Mouse (Mus musculus): Measurements from ENCODE around the gene Trim61. TPM values are rescaled to one million over a fixed set of nuclear protein-coding genes. Genes with fewer than 3 reads are reported as not detected.
"Not testable (repeated sequence)": the region's sequence is repeated elsewhere in the genome, so short reads cannot be mapped to it uniquely, and the experiment has no call there.

The Trim61 gene
- polyA plus RNA-seq, 1 experiment = not detected

DNA sequence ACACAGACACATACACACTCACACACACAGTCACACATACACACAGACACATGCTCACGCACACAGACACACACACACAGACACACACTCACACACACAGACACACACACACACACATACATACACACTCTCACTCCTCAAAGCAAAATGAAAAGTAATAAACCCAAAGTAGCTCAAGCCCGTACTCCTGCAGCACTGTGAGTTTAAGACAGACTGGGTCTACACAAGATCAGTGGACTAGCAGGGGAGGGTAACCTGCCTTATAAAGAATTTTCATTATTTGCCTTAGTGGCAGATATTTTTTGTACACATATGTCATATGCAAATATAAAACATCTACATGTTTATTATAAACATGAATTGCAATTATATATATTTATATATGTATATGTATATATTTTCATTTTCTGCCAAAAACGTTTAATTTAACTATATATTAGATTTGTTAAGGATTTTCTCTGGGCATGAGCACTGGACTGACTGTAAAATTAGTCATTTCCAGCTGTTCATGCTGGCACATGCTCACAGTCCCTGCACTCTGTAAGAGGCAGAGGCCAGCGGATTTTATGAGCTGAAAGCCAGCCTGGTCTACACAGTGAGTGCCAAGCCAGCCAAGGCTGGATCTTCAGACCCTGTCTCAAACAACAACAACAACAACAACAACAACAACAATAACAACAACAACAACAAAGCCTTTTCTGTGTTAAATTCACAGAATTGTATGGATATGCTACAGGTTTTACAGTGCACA is 12.6 kb upstream of the Trim61 start:
- Histone ChIP-seq H3K27ac (replicated peaks; ENCODE audit: low read depth, low read length) (no peak overlapping the region), H3K4me3 (ENCODE audit: insufficient read depth, low read depth, low read length) (no peak overlapping the region), H3K4me1 (ENCODE audit: control insufficient read depth, insufficient read depth, insufficient read length, low read length) (no peaks in the 10 kb centered on the region)

DNA sequence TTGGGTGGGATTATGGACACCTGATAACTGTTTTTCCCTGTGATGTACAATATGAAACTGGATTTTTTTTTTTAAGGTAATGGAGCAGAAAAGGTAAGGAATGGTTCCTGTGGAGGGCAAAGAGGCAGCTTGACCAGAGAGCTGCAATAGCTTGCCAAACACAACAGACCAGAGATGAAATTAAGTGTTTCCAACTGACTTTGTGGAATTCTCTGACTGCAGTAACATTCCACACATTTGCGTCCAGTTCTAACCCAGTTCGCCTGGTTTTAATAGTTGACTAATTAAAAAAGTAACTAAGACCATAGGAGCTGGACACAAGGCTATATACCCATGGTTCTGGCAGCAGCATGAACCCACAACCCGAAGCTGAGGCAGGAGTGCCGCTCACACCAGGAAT is 11.5 kb upstream of the Trim61 start:
- Histone ChIP-seq H3K27ac (replicated peaks; ENCODE audit: low read depth, low read length) (no peak overlapping the region), H3K4me3 (ENCODE audit: insufficient read depth, low read depth, low read length) (no peak overlapping the region), H3K4me1 (ENCODE audit: control insufficient read depth, insufficient read depth, insufficient read length, low read length) (no peaks in the 10 kb centered on the region)

GRCm38 (mm10) chr8:65028959-65029686 is 10.8 kb upstream of the Trim61 start:
- H3K4me3 ChIP-seq (ENCODE audit: insufficient read depth, low read depth, low read length) = no peak overlapping the region
- H3K4me1 ChIP-seq (ENCODE audit: control insufficient read depth, insufficient read depth, insufficient read length, low read length) = no peaks in the 10 kb centered on the region
- no peak overlapping the region for H3K27ac ChIP-seq (replicated peaks; ENCODE audit: low read depth, low read length)

DNA sequence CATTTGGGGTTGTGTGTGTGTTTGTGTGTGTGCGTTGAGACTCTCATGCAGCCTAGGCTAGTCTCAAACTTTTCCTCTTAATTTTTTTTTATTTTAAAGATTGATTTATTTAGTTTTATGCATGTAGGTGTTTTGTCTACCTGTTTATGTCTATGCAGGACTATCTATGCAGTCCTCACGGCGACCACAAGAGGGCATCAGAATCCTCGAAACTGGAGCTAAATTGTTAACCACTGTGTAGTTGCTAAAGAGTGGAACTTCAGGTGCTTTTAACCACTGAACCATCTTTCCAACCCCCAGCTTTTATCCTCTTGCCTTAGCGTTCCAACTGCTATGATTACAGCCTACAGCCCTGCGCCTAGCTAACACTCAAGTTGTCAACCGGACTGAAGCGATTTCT is 4.2 kb upstream of the Trim61 start:
- no peak overlapping the region for H3K27ac ChIP-seq (replicated peaks; ENCODE audit: low read depth, low read length)
- H3K4me3 ChIP-seq (ENCODE audit: insufficient read depth, low read depth, low read length) = no peak overlapping the region
- no peaks in the 10 kb centered on the region for H3K4me1 ChIP-seq (ENCODE audit: control insufficient read depth, insufficient read depth, insufficient read length, low read length)

GRCm38 (mm10) chr8:65007616-65008015 is 10.7 kb downstream of the Trim61 start:
- H3K4me1 ChIP-seq (ENCODE audit: control insufficient read depth, insufficient read depth, insufficient read length, low read length); H3K27ac ChIP-seq (replicated peaks; ENCODE audit: low read depth, low read length); H3K4me3 ChIP-seq (ENCODE audit: insufficient read depth, low read depth, low read length): not testable (repeated sequence)

- H3K4me1 ChIP-seq (ENCODE audit: control insufficient read depth, insufficient read depth, insufficient read length, low read length) = no peaks in the 10 kb centered on the region
- H3K27ac ChIP-seq (replicated peaks; ENCODE audit: low read depth, low read length) = no peak overlapping the region
- no peak overlapping the region for H3K4me3 ChIP-seq (ENCODE audit: insufficient read depth, low read depth, low read length)
Measured at GRCm38 (mm10) chr8:64998806-64999365, 19.4 kb downstream of the Trim61 start.

DNA sequence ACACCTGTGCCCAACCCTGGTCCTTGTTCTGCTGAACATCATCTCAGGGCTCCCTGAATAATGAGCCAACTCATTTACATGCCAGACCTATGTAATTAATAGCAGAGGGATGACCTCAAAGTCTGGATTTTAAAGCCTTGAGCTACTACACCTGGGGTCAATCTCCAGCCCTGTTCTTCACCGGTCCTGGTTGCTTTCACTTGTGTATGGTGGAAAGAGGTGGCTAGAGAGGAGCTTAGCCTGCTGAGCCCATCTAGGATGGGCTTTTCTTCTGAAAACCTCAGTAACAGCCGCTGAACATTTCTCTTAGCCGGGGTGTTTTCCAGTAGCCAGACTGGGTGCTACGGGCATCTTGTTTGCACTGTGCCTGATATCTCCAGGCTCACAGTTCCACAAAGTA is 30.6 kb downstream of the Trim61 start, which contains the start of gene Trim75:
TSS of gene Trim75 (minus strand) at position 101 of the 400 bp plus-strand sequence.
- Histone ChIP-seq H3K27ac (replicated peaks; ENCODE audit: low read depth, low read length) (no peak within 1 kb of the TSS), H3K4me1 (ENCODE audit: control insufficient read depth, insufficient read depth, insufficient read length, low read length) (no peaks in the 10 kb centered on the region), H3K4me3 (ENCODE audit: insufficient read depth, low read depth, low read length) (no peak within 1 kb of the TSS)

- Histone ChIP-seq H3K4me1 (ENCODE audit: control insufficient read depth, insufficient read depth, insufficient read length, low read length) (no peaks in the 10 kb centered on the region), H3K4me3 (ENCODE audit: insufficient read depth, low read depth, low read length) (no peak overlapping the region), H3K27ac (replicated peaks; ENCODE audit: low read depth, low read length) (no peak overlapping the region)
Measured at GRCm38 (mm10) chr8:64983150-64983897, 35.0 kb downstream of the Trim61 start.

Other genes starting within 250 kb of the Trim61 start
- gene Klhl2, start 168.5 kb downstream of the Trim61 start, polyA plus RNA-seq (2012; ENCODE audit: insufficient read depth, insufficient read length, missing spikeins) = 21.9 and 30.3 TPM in 2 replicates
- gene Tmem192, start 71.3 kb downstream of the Trim61 start, polyA plus RNA-seq (2012; ENCODE audit: insufficient read depth, insufficient read length, missing spikeins) = 29.4 and 47.0 TPM in 2 replicates
- gene Trim75, start 30.7 kb downstream of the Trim61 start, polyA plus RNA-seq (2012; ENCODE audit: insufficient read depth, insufficient read length, missing spikeins) = not detected in 2 replicates
- not detected in 2 replicates for gene Trim60, start 61 bp upstream of the Trim61 start, polyA plus RNA-seq (2012; ENCODE audit: insufficient read depth, insufficient read length, missing spikeins)
- not detected in 2 replicates for gene Apela, start 18.8 kb upstream of the Trim61 start, polyA plus RNA-seq (2012; ENCODE audit: insufficient read depth, insufficient read length, missing spikeins)
- gene Gm10663, start 56.5 kb upstream of the Trim61 start, polyA plus RNA-seq (2012; ENCODE audit: insufficient read depth, insufficient read length, missing spikeins) = not detected in 2 replicates
- gene BC030870, start 111.0 kb upstream of the Trim61 start, polyA plus RNA-seq (2012; ENCODE audit: insufficient read depth, insufficient read length, missing spikeins) = not detected in 2 replicates

All from brown adipose tissue, adult 24 weeks (tissue).